Mouse (Mus musculus): ENCODE data around the gene Mapk7.

The Mapk7 gene

DNA sequence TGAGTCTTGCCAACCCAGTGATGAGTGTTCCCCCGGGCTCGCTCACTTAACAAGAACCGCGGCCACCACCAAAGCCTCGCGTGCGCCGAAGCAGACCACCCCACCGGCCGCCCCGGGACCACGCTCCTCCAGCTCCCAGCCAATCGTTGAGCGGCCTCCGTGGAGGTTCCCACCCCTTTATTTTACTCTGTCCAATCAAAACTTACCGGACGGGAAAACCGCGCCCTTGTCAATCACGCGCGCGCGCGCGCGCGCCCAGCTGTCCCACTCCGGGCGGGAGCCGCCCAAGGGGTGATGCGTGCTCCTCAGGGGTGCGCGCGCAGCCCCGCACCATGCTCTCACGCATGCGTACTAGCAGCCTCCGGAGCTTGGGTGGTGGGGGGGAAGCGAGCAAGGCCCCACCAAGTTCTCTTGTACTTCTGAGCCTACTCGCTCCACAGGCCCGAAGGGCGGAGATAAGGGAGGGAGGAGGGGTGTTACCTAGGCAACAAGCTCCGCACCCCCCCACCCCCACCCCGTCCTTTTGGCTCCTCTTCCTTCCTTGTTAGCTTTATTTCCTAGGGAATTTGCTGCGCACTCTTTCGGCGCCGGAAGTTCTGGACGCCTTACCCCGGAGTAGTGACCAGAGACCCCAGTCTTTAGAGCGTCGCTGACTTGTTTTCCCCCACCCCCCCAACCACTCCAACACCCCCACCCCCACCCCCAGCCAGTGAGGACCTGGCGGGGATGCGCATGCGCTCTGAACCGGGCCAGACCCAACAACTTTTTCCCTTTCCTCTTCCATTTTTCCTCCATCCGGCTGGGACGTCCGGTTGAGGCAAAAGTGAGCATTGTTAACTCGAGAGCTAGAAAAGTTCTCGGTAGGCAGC lies at the start of gene Mapk7:
TSS of gene Mapk7 (minus strand) at position 278 of the 869 bp plus-strand sequence.
- peak; percentile 93 to 96 for DNase-seq (ENCODE audit: low spot score in 2 of 2)

DNA sequence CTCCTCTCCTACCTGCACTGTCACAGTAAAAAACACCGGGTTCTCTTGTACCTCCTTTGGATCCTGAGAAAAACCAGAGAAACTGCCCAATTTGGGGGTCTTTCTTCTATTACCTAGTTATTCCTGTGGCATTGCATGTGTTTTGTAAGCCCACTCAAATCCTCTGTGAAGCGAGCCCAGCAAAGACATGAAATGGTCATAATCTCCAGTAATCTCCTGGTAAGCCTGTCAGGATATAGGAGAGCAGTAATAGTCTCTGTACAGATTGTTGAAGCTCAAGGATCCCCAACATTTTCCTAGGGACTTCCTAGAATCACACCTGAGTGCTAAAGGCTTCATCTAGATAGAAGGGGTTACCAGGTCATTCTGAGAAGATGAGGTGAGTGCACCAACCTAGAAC lies 46.9 kb upstream of the Mapk7 start:
- no peak for DNase-seq (ENCODE audit: low spot score in 2 of 2)

DNA sequence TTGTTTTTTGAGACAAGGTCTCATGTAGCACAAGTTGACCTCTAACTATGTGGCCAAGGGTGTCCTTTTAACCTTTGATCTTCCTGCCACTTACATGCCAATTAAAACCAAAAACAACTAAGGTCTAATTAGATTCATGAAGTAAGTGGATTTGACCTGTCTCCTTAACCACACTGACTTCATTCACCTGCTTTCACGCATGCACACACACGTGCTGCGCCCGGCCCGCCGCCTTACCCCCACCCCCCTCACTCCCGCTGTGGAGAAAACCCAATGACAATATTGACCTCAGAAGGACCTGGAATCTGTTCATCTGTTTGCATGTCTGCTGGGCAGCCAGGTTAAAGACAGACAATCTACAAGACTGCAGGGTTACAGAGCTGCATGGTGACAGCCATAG lies 46.4 kb upstream of the Mapk7 start:
- no peak for DNase-seq (ENCODE audit: low spot score in 2 of 2)

DNA sequence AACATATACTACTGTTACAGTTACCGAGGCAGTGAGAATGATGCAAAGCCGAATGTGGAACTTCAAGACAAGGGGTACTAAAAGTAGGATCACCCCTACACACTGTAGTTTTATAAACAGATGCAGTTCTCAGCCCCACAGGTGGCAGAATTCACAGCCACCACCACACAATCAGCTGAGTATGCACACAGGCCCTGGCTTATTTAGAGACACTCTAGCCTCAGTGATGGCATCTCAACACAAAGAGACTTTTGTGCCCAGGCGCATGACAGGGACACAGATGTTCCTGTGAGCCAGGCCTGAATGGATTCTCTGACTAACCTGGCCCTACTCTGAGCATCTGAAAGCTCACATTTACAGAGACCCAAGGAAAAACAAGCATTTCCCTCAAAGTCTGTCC lies 43.2 kb upstream of the Mapk7 start:
- peak; percentile 35 to 40 for DNase-seq (ENCODE audit: low spot score in 2 of 2)

DNA sequence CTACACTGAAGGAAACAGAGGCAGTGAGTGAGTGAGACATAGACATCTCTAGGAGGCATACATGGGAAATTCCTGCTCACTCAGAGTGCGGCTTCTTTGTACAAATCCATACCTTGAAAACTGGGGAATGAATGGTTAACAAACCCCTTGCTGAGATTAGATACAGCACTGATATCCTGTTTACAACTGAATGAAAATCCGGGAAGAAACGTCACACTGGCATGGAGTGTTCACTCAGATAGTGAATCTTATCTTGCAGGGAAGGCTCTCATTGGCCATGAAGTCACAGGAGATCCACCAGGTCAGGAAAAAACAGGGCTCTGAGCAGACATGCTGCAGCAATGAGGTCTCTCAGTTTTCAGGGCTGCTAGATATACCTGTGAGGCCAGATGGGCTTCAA lies 42.7 kb upstream of the Mapk7 start:
- no peak for DNase-seq (ENCODE audit: low spot score in 2 of 2)

DNA sequence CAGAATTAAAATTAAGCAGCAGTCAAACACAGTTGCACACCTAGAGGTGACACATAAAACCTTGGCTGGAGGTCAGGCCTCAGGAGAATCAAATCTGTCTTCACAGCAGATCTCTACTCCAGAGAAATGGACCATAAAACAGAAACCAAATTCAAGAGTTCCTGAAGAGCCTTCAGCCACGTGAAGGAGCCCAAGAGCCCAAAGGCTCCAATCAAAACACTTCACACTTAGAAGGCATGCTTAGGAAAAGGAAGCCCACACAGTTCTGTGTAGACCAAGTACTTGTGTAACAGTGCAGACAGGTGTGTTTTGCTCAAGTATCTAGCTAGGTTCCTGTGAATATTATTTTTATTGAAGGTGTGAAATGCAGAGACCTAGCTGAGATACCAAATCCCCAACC lies 41.3 kb upstream of the Mapk7 start:
- no peak for DNase-seq (ENCODE audit: low spot score in 2 of 2)

DNA sequence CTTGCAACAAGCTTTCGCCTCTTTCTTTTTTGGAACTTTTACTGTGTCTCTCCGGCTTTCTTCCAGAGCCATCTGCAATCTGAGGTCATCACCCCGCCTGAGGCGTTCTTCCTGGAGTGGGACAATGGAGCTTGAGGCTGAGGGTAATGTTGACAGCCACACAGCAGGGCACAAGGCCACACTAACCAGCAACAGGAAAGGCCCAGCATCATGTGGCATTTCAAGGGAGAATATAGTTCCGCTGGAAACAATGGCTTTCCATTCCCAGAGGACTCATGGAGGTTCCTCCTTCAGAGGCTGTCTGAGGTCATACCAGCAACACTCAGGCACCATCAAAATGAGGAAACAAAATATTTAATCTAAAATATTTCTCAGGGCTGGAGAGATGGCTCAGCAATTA lies 39.4 kb upstream of the Mapk7 start:
- DNase-seq (ENCODE audit: low spot score in 2 of 2), result no peak

DNA sequence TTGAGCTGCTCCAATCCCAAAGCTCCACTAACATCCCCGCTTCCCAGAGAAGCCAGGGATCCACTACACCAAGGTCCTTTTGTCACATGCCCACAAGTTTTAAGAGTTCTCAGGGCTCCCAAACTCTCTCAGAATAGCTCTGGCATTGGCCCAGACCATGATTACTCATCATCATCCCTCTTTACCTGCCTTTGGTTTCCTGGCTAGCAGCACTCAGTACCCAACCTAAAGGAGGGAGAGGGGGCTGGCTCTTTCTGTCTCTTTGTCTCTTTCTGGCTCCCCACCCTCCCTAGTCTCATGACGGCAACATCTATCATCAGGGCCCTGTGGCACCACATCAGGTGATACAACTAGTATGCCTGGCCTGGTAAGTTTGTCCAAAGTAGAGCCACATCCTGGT lies 38.6 kb upstream of the Mapk7 start:
- no peak for DNase-seq (ENCODE audit: low spot score in 2 of 2)

DNA sequence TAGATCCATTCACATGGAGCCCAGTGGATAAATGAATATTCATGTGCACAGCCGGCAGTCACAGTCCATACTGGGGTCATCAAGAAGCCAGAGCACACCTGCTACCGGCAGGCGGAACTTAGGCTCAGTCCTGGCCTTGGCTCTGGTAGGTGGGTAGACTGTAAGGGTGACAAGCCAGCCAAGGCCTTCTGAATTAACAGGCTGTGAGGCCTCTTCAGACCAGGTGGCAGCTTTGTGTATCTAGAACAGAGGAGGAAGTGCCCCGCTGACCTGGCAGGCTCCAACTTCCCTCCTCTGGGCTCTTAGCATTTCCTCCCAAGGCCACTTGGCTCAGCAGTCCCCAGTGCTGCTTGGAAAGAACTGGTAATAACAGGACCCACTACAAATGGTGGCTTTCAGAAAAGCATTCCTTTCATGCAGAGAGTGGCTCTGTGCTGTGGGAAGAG lies 35.1 kb upstream of the Mapk7 start:
- peak; percentile 27 to 37 for DNase-seq (ENCODE audit: low spot score in 2 of 2)

DNA sequence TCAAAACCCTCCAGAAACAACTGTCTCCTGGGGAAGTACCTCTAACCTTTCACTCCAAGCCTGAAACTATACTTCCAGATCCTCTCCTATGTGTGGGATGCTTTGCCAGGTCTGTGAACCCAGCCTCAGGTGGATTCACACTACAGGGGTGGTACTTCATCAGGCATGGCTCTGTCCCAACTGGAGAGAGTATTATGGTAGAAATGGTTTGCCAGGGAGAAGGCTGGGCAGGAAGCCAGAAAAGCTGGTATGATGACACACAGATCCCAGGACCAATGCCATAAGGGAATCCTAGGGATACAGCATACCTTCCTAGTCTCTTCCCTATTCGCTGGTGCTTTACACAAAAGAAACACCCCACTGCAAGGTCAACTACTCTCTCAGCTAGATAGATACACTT lies 32.7 kb upstream of the Mapk7 start:
- peak in 1 of 2 experiments; percentile 31 for DNase-seq (ENCODE audit: low spot score in 2 of 2)

DNA sequence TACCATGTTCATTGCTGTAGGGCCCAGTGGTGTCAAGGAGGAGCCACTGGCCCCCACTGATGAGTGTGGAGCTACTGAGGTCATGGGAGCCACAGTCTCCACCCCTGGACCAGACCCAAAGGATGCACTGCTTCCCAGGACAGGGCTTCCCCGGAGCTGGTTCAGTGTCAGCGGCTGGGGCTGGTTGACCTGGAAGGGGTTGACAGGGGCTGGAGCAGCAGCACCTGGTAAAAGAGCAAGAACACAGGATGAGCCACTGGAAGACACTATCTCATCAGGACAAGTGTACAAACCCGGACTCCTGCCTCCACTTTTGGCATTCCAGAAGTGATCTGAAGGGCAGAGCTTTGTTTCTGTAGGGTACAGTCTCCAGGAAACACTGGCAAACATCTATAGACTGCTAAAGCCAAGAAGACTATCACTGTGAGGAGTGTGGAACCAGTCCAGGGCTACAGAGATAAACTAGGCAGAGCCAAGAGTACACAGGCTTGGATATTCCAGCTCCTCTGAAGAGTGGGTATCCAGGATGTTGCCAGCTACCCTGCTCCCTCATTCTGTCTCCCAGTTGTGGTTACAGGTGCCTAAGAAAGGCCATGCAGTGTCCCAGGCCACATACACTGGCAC lies 25.4 kb upstream of the Mapk7 start:
- no peak for DNase-seq (ENCODE audit: low spot score in 2 of 2)

DNA sequence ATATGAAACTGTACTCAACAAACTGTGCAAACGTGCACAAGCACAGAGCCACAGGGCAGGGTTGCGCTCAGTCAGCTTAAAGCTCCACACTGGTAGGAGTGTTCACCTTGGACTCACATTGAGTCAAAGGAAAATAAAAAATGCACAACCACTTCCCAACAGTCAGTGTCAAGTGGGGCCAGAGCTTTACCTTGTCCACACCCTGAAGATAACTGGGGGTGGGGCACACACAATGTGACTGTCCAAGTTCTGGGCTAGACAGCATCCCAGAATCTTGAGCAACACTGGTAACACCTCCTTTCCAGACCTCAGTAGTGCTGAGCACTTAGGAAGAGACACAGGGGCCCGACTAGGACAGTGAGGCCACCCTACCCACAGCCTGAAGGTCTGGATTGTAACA lies 24.7 kb upstream of the Mapk7 start:
- DNase-seq (ENCODE audit: low spot score in 2 of 2), result no peak

DNA sequence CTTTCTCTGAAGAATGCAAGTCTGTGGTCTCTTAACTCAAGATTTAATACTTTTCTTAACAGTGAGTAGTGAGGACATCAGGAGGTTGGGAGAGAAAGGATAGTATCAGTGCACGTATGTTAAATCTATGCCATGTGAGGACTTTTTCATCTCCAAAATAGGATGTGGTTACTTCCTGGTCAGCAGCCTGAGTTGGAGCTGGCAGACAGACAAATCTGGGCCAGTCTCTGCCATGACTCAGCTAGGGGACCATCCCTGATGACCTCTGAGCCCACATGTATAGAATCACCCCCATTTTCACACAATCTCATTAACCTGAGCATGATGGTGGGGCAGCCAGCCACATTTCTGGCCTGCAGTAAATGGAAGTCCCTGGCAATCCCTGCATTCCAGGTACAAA lies 23.8 kb upstream of the Mapk7 start:
- no peak for DNase-seq (ENCODE audit: low spot score in 2 of 2)

DNA sequence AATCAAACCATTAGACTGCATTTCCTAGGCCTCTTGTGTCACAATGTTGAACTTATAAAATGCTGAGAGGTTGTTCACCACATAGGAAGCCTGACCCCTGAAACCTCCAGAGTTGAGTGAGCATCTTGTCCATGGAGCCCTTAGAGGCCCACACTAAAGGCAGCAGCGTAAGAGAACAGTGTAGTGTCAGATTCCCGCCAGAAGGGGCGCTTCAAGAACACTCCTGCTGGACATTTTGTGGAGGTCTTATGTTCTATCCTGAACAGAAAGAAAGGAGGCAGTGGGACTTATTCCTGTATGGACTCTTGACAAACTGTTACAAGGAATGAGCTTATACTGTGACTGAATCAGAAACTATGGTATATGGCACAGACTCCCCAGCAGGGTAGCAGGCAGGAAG lies 20.7 kb upstream of the Mapk7 start:
- DNase-seq (ENCODE audit: low spot score in 2 of 2), result no peak

DNA sequence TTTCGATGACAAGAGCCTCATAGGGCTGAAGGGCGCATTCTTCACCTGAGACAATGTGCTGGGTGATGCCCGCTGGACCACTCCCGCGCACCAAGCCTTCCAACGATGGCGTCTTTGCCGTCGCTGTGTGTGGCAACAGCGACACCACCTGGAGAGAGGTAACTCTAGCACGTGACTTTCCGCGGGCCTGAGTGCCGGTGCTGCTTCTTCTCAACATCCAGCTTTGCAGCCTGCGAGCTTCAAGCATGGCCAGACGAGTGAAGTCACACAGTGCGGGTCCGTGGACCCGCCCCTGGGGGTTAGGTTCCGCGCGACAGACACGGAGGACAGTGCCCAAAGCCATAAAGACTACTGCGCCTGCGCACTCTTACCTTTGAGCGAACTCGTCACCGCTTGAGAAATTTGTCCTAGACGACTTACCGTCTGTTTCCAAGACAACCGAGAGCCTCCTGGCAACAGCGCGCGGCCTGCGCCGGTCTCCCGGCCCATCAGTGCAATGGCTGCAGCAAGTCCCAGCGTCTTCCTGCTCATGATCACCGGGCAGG lies 10.6 kb upstream of the Mapk7 start, which contains the start of gene B9d1:
TSS of gene B9d1 (plus strand) at position 432 of the 545 bp plus-strand sequence.
- peak; percentile 99 for DNase-seq (ENCODE audit: low spot score in 2 of 2)

DNA sequence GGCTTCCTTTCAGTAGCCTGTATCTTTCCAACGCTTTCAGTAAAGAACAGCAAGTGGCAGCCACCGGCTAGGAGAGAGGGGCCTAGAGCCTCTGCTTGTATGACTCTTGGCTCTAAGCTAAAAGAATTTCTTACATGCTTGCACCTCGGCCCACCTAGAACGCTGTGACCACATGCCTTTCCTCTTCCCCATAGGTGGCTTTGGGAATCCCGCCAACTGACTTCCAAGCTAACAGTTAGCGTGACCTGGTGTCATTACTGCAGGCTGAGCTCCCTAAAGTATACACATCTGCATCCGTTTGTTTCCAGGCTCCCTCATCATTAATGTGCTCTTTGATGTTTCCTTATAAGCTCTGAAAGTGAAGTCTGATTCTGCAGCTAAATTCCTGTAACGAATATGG lies 9.7 kb upstream of the Mapk7 start:
- DNase-seq (ENCODE audit: low spot score in 2 of 2), result no peak

DNA sequence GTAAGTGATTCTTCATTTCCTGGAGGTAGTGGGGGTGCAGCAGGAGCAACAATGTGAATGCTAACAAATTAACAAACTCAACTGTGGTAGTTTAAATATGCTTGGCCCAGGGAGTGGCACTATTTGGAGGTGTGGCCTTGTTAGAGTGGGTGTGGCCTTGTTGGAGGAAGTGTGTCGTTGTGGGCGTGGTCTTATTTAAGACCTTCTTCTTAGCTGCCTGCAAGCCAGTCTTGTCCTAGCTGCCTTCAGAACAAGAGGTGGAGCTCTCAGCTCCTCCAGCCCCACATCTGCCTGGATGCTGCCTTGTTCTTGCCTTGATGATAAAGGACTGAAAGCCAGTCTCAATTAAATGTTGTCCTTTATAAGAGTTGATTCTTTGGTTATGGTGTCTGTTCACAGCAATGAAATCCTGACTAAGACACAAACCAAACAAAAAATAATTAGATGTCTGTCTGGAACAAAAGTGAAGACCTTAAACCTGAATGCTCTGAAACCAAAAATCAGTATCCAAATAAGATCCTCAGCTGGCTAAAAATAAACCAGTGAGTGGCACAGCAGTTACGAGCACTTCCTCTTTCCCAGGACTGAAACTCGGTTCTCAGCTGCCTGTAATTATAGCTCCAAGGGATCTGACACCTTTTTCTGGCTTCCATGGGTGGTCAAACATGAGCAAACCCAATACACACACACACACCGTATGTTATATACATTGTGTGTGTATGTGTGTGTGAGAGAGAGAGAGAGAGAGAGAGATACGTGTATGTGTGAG lies 4.7 kb upstream of the Mapk7 start:
- DNase-seq (ENCODE audit: low spot score in 2 of 2), result no peak

DNA sequence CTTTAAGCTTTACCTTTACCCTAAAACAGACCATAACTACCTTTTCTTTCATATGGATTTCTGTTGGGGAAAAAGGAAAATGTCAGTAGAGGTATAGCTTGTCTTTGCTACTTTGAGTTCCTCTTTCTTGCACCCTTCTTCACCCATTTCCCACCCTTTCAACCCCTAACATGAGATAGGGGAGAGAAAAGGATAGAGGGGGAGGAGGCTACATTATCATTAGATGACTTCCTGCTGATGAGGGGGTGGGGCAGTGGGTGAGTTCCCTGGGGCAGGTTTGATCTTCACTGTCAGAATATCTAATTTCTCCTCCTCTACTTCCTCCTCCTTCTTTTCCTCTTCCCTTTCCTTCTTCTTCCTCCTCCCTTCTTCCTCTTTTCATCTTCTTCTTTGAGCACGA lies 3.3 kb upstream of the Mapk7 start:
- no peak for DNase-seq (ENCODE audit: low spot score in 2 of 2)

DNA sequence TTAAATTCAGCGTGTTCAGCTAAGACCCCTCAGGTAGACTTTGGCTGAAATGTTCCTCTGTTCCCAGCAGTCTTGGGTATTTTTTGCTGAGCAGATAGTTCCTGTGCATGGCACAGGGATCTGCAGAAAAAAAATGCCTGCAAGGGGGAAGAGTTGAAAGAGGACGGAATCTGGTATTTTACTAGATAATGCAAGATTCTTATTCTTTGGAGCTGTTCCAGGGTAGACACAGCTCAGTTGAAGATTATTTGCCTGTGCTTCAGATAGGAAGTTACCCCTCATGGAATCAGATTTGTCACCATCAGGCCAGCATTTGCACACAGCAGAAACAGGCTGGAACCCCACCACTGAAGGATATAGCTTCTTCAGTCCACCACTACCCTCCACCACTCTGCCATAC lies 1.3 kb upstream of the Mapk7 start:
- no peak for DNase-seq (ENCODE audit: low spot score in 2 of 2)

DNA sequence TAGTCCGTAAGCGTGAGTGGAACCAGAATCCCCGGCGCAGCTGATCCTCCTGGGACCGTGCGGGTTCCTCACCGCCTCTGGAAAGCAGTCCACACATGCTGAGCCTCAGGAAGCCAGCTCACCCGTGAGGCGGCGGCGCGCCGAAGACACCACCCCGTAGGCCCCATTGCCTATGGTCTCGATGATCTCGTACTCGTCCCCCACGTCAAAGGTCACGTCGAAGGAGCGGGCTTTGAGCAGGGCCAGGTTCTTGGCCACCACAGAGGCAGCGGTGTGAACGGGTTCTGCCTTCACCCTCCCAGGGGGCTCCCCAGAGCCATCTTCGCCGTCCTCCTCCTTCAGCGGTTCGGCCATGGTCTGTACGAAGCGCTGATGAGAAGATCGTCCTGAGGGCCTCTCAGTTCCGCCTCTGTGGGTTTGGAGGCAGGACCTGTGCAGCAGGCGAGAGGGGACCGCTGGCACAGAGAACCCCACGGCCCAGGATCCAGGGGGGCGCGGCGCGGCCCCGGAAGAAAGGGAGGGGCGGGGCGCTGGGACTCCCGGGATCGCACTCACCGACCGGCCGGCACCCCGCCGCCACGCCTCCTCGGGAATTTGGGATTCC lies 579 bp downstream of the Mapk7 start:
- DNase-seq (ENCODE audit: low spot score in 2 of 2), result peak in 1 of 2 experiments; percentile 53

DNA sequence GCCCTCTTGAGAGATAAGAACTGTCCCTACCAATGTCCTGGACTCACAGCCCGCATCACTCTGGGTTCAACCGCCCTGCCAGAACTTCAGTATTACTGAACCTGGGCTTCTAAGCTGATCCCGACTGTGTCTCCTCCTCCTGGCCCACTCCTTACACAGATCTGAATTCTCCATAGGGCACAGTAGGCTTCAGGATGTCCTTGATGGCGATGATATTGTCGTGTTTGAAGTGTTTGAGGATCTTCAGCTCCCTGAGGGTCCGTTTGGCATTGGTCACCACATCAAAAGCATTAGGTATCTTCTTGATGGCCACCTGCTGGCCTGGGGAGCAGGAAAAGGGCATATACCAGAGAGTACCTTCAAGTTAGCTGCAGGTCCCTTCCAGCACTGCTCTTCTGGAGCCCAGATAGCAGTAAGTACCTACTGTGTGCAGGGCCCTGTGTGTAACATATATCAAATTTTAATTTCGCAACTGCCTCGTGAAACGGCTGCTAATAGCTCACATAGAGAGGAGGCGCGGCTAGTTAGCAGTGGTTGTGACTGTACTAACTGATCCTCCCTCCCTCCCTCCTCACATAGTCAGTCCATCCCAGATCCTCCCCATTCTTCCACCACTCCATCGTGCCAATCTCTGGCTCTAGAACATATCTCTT lies 1.3 kb downstream of the Mapk7 start:
- no peak for DNase-seq (ENCODE audit: low spot score in 2 of 2)

Data from right cerebral cortex, adult 2 months (tissue).